Mouse (Mus musculus) brain, embryonic 14.5 days (tissue): ENCODE measurements at regions not wholly inside any gene's neighbourhood (a gene's known extent, or its start where the extent isn't known, plus 50 kb on each side); places are given as distances from the start of the nearest gene placed in this dataset.

Experiments
- CTCF ChIP-seq: fragments of 200-500 bp; IDR thresholded peaks from 2 replicates; pipeline ENCODE4 v1.5.1; 2012; ENCODE audit warnings: inconsistent platforms, mild to moderate bottlenecking, moderate library complexity, borderline replicate concordance; ENCODE audit not compliant: insufficient read depth, insufficient read length; ENCODE audit errors: extremely low read depth
- POLR2A ChIP-seq: fragments of 200-500 bp; IDR thresholded peaks from 2 replicates; pipeline ENCODE4 v1.6.1; 2012; ENCODE audit warnings: mild to moderate bottlenecking, inconsistent platforms, borderline replicate concordance; ENCODE audit not compliant: poor library complexity, insufficient read depth, insufficient read length, severe bottlenecking; ENCODE audit errors: extremely low read depth

- TF ChIP-seq POLR2A: no peak
- no peak for TF ChIP-seq CTCF
These were observed 133.2 kb upstream of the Lyplal1 start for GRCm38 (mm10) chr1:186250316-186250715.
